Mouse (Mus musculus): ENCODE measurements around the gene Tctex1d4.

GRCm38 (mm10) chr4:117119636-117120035 is 7.0 kb upstream of the Tctex1d4 start:
- TF ChIP-seq CTCF (IDR thresholded peaks at IDR 0.05; ENCODE audit: extremely low read depth, insufficient read depth, insufficient read length, insufficient replicate concordance) (no peak), POLR2A (IDR thresholded peaks at IDR 0.05; ENCODE audit: low read depth, low read length) (no peak)

All from spleen, adult 2 months (tissue).